Mouse (Mus musculus) hindbrain, embryonic 12.5 days (tissue): ENCODE data around the gene Fam222b. TPM values are rescaled to one million over a fixed set of nuclear protein-coding genes. Genes with fewer than 3 reads are reported as not detected.

ENCODE experiments used
- ATAC-seq: fragments of 200-750 bp; cut with Nextera tagmentation; 2 replicates; pipeline ENCODE4 v1.8.0; 2017; ENCODE audit warnings: moderate TSS enrichment; ENCODE audit not compliant: low FRiP score
- H3K27ac ChIP-seq: fragments of 300-500 bp; sonication (generic); 2 replicates; pipeline ENCODE4 v1.5.1; 2016; ENCODE audit warnings: mild to moderate bottlenecking
- H3K27me3 ChIP-seq: fragments of 300-500 bp; sonication (generic); 2 replicates; pipeline ENCODE4 v1.6.1; 2016; ENCODE audit warnings: mild to moderate bottlenecking
- H3K36me3 ChIP-seq: fragments of 300-500 bp; sonication (generic); 2 replicates; pipeline ENCODE4 v1.6.1; 2016; ENCODE audit warnings: mild to moderate bottlenecking
- H3K4me1 ChIP-seq: fragments of 300-500 bp; sonication (generic); 2 replicates; pipeline ENCODE4 v1.6.1; 2016
- H3K4me2 ChIP-seq: fragments of 300-500 bp; sonication (generic); replicated peaks from 2 replicates; pipeline ENCODE4 v1.6.1; 2016; ENCODE audit warnings: mild to moderate bottlenecking
- H3K4me3 ChIP-seq: fragments of 300-500 bp; sonication (generic); 2 replicates; pipeline ENCODE4 v1.5.1; 2016; ENCODE audit warnings: mild to moderate bottlenecking
- H3K9ac ChIP-seq: fragments of 300-500 bp; sonication (generic); 2 replicates; pipeline ENCODE4 v1.6.1; 2016; ENCODE audit warnings: mild to moderate bottlenecking, moderate library complexity
- H3K9me3 ChIP-seq: fragments of 300-500 bp; sonication (generic); replicated peaks from 2 replicates; pipeline ENCODE4 v1.6.1; 2016; ENCODE audit warnings: mild to moderate bottlenecking
- WGBS: fragments of 180-500 bp; shearing (Covaris S2); methylation state at CpG from one replicate; pipeline ENCODE4 v1.1.7; 2016; 5-methylcytosine and 5-hydroxymethylcytosine counted together
- polyA plus RNA-seq: library from polyadenylated mRNA; unstranded; fragments of >200 nt; fragmentation: Nextera tagmentation; extraction: Ambion mirVana; gene quantifications from 2 replicates; pipeline ENCODE4 v1.2.1, GENCODE M21; 2016

Fam222b gene
- polyA plus RNA-seq, 1 experiment from 2014 or later: 24.3 TPM

GRCm38 (mm10) chr11:78161968-78162367 lies 67.5 kb downstream of the Fam222b start:
- Histone ChIP-seq H3K27me3 (no peaks in the 10 kb centered on the region), H3K4me3 (peak overlapping the region; percentile 95; the same call in 1 of the 2 replicates), H3K4me2 (peak overlapping the region; percentile 84), H3K4me1 (peaks cover 37% of the 10 kb centered on the region), H3K9me3 (no peaks in the 10 kb centered on the region), H3K9ac (peak overlapping the region; percentile 99; the same call in 1 of the 2 replicates), H3K27ac (peak overlapping the region; percentile 97), H3K36me3 (peaks cover 54% of the 10 kb centered on the region)
- 54% methylated on average over 4 of the region's 4 CpGs for WGBS
- no peak for ATAC-seq

DNA sequence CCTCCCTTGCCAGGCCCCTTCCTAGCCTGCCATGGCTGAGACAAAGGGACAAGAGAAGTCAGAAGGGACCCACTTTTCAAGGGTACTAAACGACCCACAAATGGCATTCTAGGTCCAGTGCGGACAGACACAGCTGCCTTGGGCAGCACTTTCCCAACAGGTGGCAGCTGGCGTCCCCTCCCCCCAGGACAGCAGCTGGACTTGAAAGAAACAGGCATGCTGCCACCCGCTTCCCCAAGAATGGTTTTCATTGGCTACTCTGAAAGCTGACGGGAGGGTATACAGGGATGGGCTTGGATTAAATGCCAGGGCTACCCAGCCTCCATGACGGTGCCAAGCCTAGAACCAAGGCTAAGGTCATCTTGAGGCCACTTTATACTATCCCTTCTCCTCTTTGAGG lies 68.0 kb downstream of the Fam222b start:
- no peaks in the 10 kb centered on the region for H3K27me3 ChIP-seq
- H3K27ac ChIP-seq: peak overlapping the region; percentile 97
- peaks cover 37% of the 10 kb centered on the region for H3K4me1 ChIP-seq
- no peak for ATAC-seq
- WGBS: 46% methylated on average over 6 of the region's 6 CpGs
- H3K9ac ChIP-seq: peak overlapping the region; percentile 99
- no peaks in the 10 kb centered on the region for H3K9me3 ChIP-seq
- peak overlapping the region; percentile 84 for H3K4me2 ChIP-seq
- H3K36me3 ChIP-seq: peaks cover 50% of the 10 kb centered on the region
- H3K4me3 ChIP-seq: peak overlapping the region; percentile 95

GRCm38 (mm10) chr11:78163045-78163444 lies 68.6 kb downstream of the Fam222b start:
- no peaks in the 10 kb centered on the region for H3K9me3 ChIP-seq
- ATAC-seq: no peak
- H3K36me3 ChIP-seq: peaks cover 45% of the 10 kb centered on the region
- H3K27me3 ChIP-seq: no peaks in the 10 kb centered on the region
- peak overlapping the region; percentile 84 for H3K4me2 ChIP-seq
- peak overlapping the region; percentile 99 for H3K9ac ChIP-seq
- H3K4me1 ChIP-seq: peaks cover 37% of the 10 kb centered on the region
- 74% methylated on average over 2 of the region's 2 CpGs for WGBS
- H3K4me3 ChIP-seq: peak overlapping the region; percentile 95
- peak overlapping the region; percentile 97 for H3K27ac ChIP-seq

DNA sequence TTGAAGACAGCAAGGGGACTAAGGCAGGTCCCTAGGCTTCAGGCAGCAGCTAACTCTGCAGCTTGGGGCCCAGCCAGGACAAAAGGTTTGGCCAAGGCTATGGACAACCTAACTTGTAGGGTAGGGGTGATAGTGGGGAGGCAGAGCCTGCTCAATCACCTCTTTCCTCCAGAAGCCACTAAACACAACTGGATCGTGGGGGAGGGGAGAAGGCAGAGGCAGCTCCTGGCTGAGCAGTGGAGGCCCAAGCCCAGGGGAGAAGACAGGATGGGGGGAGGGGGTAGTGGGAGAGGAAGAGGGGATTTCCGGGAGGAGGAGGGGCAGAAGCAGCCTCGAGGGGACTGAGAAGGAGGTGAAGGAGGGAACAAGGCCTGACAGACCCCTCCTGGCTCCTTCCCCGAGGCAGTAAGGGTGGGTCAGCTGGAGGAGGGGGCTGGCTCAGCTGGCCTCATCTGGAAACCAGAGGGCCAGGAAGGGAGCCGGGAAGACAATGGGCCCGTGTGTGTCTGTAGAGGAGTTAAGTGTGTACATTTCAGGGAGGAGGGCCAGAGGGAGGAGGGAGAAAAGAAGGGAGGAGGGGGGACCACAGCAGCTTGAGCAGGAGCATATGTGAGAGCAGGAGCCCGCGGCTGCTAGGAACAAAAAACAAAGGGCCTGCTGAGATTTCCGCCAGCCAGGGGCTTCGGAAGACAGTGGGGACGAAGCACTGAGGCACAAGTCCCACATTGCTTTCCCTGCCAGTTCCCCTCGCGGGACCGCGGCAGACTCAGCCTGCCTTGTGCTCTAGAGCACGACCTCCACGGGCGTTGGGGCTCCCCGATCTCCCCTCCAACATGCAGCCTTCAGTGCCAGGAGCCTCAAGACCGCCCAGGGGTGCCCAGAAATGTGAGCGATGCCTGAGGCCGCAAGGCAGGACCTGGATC lies 69.5 kb downstream of the Fam222b start:
- no peaks in the 10 kb centered on the region for H3K27me3 ChIP-seq
- H3K36me3 ChIP-seq: peaks cover 36% of the 10 kb centered on the region
- ATAC-seq: peak; percentile 77
- H3K27ac ChIP-seq: peak overlapping the region; percentile 97
- peak overlapping the region; percentile 99 for H3K9ac ChIP-seq
- H3K4me3 ChIP-seq: peak overlapping the region; percentile 95
- 0% methylated on average over 22 of the region's 22 CpGs for WGBS
- peak overlapping the region; percentile 84 for H3K4me2 ChIP-seq
- no peaks in the 10 kb centered on the region for H3K9me3 ChIP-seq
- H3K4me1 ChIP-seq: peaks cover 34% of the 10 kb centered on the region

GRCm38 (mm10) chr11:78164604-78164923 lies 70.1 kb downstream of the Fam222b start:
- peaks cover 30% of the 10 kb centered on the region for H3K4me1 ChIP-seq
- no peaks in the 10 kb centered on the region for H3K27me3 ChIP-seq
- WGBS: under 1% methylated on average over 14 of the region's 14 CpGs
- H3K9me3 ChIP-seq: no peaks in the 10 kb centered on the region
- H3K4me3 ChIP-seq: peak overlapping the region; percentile 95
- peak overlapping the region; percentile 97 for H3K27ac ChIP-seq
- ATAC-seq: peak; percentile 18; the same call in 1 of the 2 replicates
- peak overlapping the region; percentile 84 for H3K4me2 ChIP-seq
- H3K36me3 ChIP-seq: peaks cover 30% of the 10 kb centered on the region
- H3K9ac ChIP-seq: peak overlapping the region; percentile 99

DNA sequence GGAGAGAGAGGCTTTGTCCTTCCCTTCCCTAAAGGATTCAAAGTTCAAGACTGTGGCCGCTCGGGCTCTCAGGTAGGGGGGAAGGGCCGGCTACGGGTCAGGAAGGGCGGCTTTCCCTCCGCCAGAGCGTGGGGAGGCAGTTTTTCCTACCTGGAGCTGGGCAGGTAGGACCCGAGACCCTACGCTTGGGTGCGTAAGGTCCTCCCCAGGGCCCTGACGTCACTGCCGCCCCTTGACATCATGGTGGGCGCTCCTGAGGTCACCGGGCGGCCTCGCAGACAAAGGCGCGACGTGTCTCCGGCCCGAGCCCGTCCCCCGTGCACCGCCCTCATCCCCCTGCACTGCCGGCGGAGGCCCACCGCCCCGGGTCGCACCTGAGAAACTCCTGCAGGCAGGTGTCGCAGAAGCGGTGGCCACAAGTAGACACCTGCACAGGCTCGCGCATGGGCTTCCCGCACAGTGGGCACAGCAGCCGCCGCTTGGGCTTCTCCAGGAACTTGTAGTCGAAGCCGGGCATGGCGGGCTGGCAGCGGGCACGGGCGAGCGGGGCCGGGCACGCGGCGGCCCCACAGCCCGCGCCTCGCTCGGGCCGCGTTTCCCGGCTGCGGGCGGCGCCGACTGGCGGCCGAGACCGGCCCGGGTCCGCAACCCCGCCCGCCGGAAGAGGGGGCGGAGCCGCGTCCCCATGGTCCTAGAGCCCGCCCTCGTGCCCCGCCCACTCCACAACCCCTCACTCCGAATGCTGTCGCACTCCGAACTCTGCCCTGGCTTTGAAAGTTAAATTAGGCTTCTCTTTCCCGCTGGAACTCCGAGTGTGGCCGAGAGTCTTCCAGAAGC lies 70.7 kb downstream of the Fam222b start, which contains the start of gene Traf4:
Traf4 (minus strand) TSS at position 666 of the 837 bp plus-strand sequence.
- H3K4me1 ChIP-seq: peaks cover 29% of the 10 kb centered on the region
- ATAC-seq: peak; percentile 81
- H3K27ac ChIP-seq: peak within 1 kb of the TSS; percentile 97
- no peaks in the 10 kb centered on the region for H3K9me3 ChIP-seq
- peak within 1 kb of the TSS; percentile 84 for H3K4me2 ChIP-seq
- peaks cover 24% of the 10 kb centered on the region for H3K36me3 ChIP-seq
- H3K9ac ChIP-seq: peak within 1 kb of the TSS; percentile 99
- peak within 1 kb of the TSS; percentile 95 for H3K4me3 ChIP-seq
- no peaks in the 10 kb centered on the region for H3K27me3 ChIP-seq
- WGBS: under 1% methylated on average over 44 of the region's 78 CpGs

DNA sequence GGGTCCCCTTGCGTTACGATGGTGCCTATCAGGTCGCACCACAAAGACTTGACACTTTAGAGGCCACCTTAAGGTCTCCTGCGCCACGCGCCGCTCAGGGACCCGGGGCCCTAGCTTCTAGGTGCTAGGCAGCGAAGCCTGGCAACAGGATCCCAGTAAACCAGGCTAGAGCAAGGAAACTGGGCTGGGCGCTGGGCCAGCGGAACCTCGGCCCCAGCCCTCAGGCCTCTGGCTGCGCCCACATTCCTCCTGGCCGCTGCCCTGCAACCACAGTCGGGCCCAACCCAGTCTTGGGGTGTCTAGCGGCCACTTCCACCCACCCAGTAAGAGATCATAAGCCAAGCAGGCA lies 71.3 kb downstream of the Fam222b start:
- no peaks in the 10 kb centered on the region for H3K9me3 ChIP-seq
- peak overlapping the region; percentile 62 for H3K9ac ChIP-seq
- H3K4me1 ChIP-seq: peaks cover 29% of the 10 kb centered on the region
- WGBS: 2% methylated on average over 16 of the region's 16 CpGs
- ATAC-seq: peak; percentile 7; the same call in 1 of the 2 replicates
- H3K4me2 ChIP-seq: peak overlapping the region; percentile 84
- H3K36me3 ChIP-seq: peaks cover 18% of the 10 kb centered on the region
- H3K27me3 ChIP-seq: no peaks in the 10 kb centered on the region
- peak overlapping the region; percentile 95 for H3K4me3 ChIP-seq
- peak overlapping the region; percentile 97 for H3K27ac ChIP-seq

GRCm38 (mm10) chr11:78166161-78166560 lies 71.7 kb downstream of the Fam222b start:
- peaks cover 29% of the 10 kb centered on the region for H3K4me1 ChIP-seq
- H3K4me2 ChIP-seq: peak overlapping the region; percentile 84
- peak overlapping the region; percentile 95 for H3K4me3 ChIP-seq
- no peak overlapping the region for H3K9ac ChIP-seq
- H3K27me3 ChIP-seq: no peaks in the 10 kb centered on the region
- 43% methylated on average over 4 of the region's 4 CpGs for WGBS
- H3K36me3 ChIP-seq: peaks cover 14% of the 10 kb centered on the region
- no peaks in the 10 kb centered on the region for H3K9me3 ChIP-seq
- no peak for ATAC-seq
- H3K27ac ChIP-seq: peak overlapping the region; percentile 97

DNA sequence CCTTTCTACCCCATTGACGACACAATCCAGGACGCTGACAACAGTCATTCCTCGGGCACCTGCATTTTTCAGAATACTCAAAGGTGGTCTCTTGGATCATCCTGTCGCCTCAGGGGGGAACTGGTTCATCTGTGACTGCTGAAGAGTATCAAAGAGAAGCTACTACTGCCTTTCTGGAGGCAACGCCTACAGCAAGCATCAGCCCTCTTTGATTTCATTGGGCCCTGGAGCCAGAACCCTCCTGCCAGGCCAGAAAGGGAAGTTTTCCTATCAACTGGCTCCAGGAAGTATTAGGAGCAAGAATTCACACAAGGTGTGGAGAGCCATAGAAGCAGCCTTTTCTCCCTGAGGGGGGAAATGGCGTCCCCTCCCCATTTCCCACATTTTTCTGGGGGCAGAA lies 72.2 kb downstream of the Fam222b start:
- ATAC-seq: no peak
- no peaks in the 10 kb centered on the region for H3K9me3 ChIP-seq
- no peak overlapping the region for H3K4me2 ChIP-seq
- peaks cover 29% of the 10 kb centered on the region for H3K4me1 ChIP-seq
- WGBS: 78% methylated on average over 6 of the region's 6 CpGs
- no peaks in the 10 kb centered on the region for H3K27me3 ChIP-seq
- H3K9ac ChIP-seq: no peak overlapping the region
- H3K36me3 ChIP-seq: peaks cover 9% of the 10 kb centered on the region
- no peak overlapping the region for H3K4me3 ChIP-seq
- H3K27ac ChIP-seq: no peak overlapping the region

- Histone ChIP-seq H3K36me3 (peaks cover 1% of the 10 kb centered on the region), H3K4me2 (no peak overlapping the region), H3K4me3 (no peak overlapping the region), H3K9me3 (no peaks in the 10 kb centered on the region), H3K27ac (no peak overlapping the region), H3K9ac (no peak overlapping the region), H3K4me1 (peaks cover 23% of the 10 kb centered on the region), H3K27me3 (no peaks in the 10 kb centered on the region)
- no peak for ATAC-seq
- 87% methylated on average over 14 of the region's 14 CpGs for WGBS
These were observed 72.9 kb downstream of the Fam222b start for GRCm38 (mm10) chr11:78167257-78167959.

DNA sequence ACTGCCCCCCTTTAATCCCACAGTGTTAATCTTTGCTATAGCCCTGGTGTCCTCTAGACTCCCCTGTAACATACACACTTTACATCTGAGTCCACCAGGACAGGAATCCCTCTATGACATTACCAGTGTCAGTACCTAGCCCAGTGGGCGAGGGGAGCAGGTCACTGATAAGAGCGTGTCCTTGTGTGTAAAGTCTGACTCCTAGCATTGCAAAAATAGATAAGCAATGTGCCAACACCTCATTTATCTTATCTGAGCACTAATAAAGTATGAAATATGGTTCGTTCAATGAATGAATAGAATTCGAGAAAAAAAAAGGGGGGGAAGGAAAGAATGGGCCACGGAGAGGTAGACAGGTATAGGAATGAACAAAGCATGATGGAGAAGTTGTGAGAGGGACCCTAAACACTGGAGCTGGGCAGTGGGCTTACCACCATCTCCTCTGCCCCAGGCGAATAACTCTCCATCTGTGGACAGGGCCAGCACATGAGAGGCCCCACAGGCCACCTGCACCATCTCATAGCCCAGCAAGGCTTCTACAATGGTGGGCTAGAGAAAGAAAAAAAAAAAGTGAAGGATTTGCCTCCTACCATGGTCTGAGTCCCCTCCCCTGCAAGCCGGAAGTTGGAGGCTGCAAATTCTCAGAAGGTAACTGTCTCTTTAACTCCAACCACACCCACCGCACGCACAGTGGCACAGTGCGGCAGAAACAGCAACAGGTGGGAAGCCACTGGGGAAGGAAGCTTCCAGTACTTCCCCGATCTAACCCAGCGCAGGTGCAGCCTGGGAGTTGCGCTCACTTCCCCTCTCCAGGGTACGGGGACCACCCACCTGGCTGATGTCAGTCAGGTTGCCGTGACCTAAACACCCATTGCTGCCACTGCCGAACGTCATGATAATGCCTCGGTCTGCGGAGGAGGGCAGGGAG lies 74.3 kb downstream of the Fam222b start:
- no peaks in the 10 kb centered on the region for H3K9me3 ChIP-seq
- peaks cover 9% of the 10 kb centered on the region for H3K4me1 ChIP-seq
- no peak for ATAC-seq
- no peaks in the 10 kb centered on the region for H3K36me3 ChIP-seq
- no peak overlapping the region for H3K9ac ChIP-seq
- H3K4me2 ChIP-seq: no peak overlapping the region
- WGBS: 65% methylated on average over 19 of the region's 19 CpGs
- no peak overlapping the region for H3K4me3 ChIP-seq
- no peak overlapping the region for H3K27ac ChIP-seq
- H3K27me3 ChIP-seq: no peaks in the 10 kb centered on the region
